Mouse (Mus musculus): ENCODE measurements around the gene Pdxk.
A peak's percentile ranks its signal among the peaks of the same experiment; 100 is the strongest.

DNA sequence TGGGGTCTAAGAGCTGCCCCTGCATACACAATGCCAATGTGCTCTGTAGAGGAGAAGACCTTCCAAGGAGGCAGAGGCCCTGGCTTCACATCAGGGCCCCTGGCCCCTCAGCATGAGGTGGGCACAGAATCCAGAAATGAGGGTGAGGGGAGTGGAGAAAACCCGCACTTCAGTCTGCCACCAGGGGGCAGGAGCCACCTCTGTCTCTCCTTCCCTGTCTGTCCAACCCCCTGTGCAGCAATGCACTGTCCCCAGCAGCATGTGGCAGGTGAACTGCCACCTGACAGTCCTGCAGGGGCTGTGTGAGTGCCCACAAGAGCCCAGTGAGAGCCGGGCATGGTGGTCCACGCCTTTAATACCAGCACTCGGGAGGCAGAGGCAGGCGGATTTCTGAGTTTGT lies 25.2 kb downstream of the Pdxk start:
- TF ChIP-seq CTCF (IDR thresholded peaks at IDR 0.05; ENCODE audit: extremely low read depth, insufficient read depth, low read length) (peak; percentile 32), POLR2A (IDR thresholded peaks at IDR 0.05; ENCODE audit: extremely low read depth, insufficient read depth, low read length) (no peak)
